Mouse (Mus musculus): ENCODE measurements at regions not wholly inside any gene's neighbourhood (a gene's known extent, or its start where the extent isn't known, plus 50 kb on each side); places are given as distances from the start of the nearest gene placed in this dataset.

- no peaks in the 10 kb centered on the region for H3K27me3 ChIP-seq
Measured at GRCm38 (mm10) chr11:114360321-114360720, 293.5 kb upstream of the Sdk2 start.

GRCm38 (mm10) chr11:114352146-114352795 lies 285.4 kb upstream of the Sdk2 start:
- H3K4me3 ChIP-seq: no peak overlapping the region
- no peak overlapping the region for H3K27ac ChIP-seq
- WGBS: 63% methylated on average over 4 of the region's 4 CpGs
- no peaks in the 10 kb centered on the region for H3K4me1 ChIP-seq
- H3K9ac ChIP-seq: no peak overlapping the region
- no peak for ATAC-seq (ENCODE audit: insufficient number of reproducible peaks, low FRiP score, low TSS enrichment, low read depth)
- H3K27me3 ChIP-seq: no peaks in the 10 kb centered on the region
- no peaks in the 10 kb centered on the region for H3K9me3 ChIP-seq
- H3K4me2 ChIP-seq: no peak overlapping the region
- no peaks in the 10 kb centered on the region for H3K36me3 ChIP-seq

More at GRCm38 (mm10) chr11:114360321-114360720, 293.5 kb upstream of the Sdk2 start:
- H3K9me3 ChIP-seq: no peaks in the 10 kb centered on the region
- no peak overlapping the region for H3K4me3 ChIP-seq
- H3K4me2 ChIP-seq: no peak overlapping the region
- no peak overlapping the region for H3K27ac ChIP-seq
- no peak for ATAC-seq (ENCODE audit: insufficient number of reproducible peaks, low FRiP score, low TSS enrichment, low read depth)
- no peaks in the 10 kb centered on the region for H3K36me3 ChIP-seq
- no peaks in the 10 kb centered on the region for H3K4me1 ChIP-seq
- WGBS: 85% methylated on average over 10 of the region's 10 CpGs
- H3K9ac ChIP-seq: no peak overlapping the region

- Histone ChIP-seq H3K9me3 (no peaks in the 10 kb centered on the region), H3K27me3 (no peaks in the 10 kb centered on the region), H3K4me2 (no peak overlapping the region), H3K27ac (peak overlapping the region; percentile 54), H3K4me3 (no peak overlapping the region), H3K9ac (no peak overlapping the region), H3K4me1 (peaks cover 18% of the 10 kb centered on the region), H3K36me3 (no peaks in the 10 kb centered on the region)
- WGBS: 51% methylated on average over 12 of the region's 12 CpGs
- ATAC-seq (ENCODE audit: insufficient number of reproducible peaks, low FRiP score, low TSS enrichment, low read depth): no peak
Measured at GRCm38 (mm10) chr11:114336839-114337484, 270.1 kb upstream of the Sdk2 start.

- no peaks in the 10 kb centered on the region for H3K9me3 ChIP-seq
- no peaks in the 10 kb centered on the region for H3K36me3 ChIP-seq
- no peak overlapping the region for H3K9ac ChIP-seq
- 51% methylated on average over 10 of the region's 10 CpGs for WGBS
- H3K4me3 ChIP-seq: no peak overlapping the region
- no peak overlapping the region for H3K27ac ChIP-seq
- peaks cover 18% of the 10 kb centered on the region for H3K4me1 ChIP-seq
- no peaks in the 10 kb centered on the region for H3K27me3 ChIP-seq
- no peak for ATAC-seq (ENCODE audit: insufficient number of reproducible peaks, low FRiP score, low TSS enrichment, low read depth)
- H3K4me2 ChIP-seq: no peak overlapping the region
Measured at GRCm38 (mm10) chr11:114335950-114336838, 269.3 kb upstream of the Sdk2 start.

GRCm38 (mm10) chr11:114331579-114332150 lies 264.8 kb upstream of the Sdk2 start:
- Histone ChIP-seq H3K27ac (no peak overlapping the region), H3K9ac (no peak overlapping the region), H3K9me3 (no peaks in the 10 kb centered on the region), H3K4me1 (peaks cover 9% of the 10 kb centered on the region), H3K36me3 (no peaks in the 10 kb centered on the region), H3K4me3 (no peak overlapping the region), H3K4me2 (no peak overlapping the region), H3K27me3 (no peaks in the 10 kb centered on the region)
- WGBS: 60% methylated on average over 5 of the region's 5 CpGs
- no peak for ATAC-seq (ENCODE audit: insufficient number of reproducible peaks, low FRiP score, low TSS enrichment, low read depth)

- H3K36me3 ChIP-seq: no peaks in the 10 kb centered on the region
- no peak overlapping the region for H3K4me2 ChIP-seq
- no peaks in the 10 kb centered on the region for H3K4me1 ChIP-seq
- H3K9me3 ChIP-seq: no peaks in the 10 kb centered on the region
- no peak overlapping the region for H3K27ac ChIP-seq
- ATAC-seq (ENCODE audit: insufficient number of reproducible peaks, low FRiP score, low TSS enrichment, low read depth): no peak
- WGBS: 82% methylated on average over 5 of the region's 5 CpGs
- no peaks in the 10 kb centered on the region for H3K27me3 ChIP-seq
- no peak overlapping the region for H3K9ac ChIP-seq
- H3K4me3 ChIP-seq: no peak overlapping the region
Measured at GRCm38 (mm10) chr11:114330316-114330715, 263.5 kb upstream of the Sdk2 start.

GRCm38 (mm10) chr11:114322627-114323026 lies 255.8 kb upstream of the Sdk2 start:
- Histone ChIP-seq H3K27me3 (no peaks in the 10 kb centered on the region), H3K9me3 (no peaks in the 10 kb centered on the region), H3K4me3 (no peak overlapping the region), H3K36me3 (no peaks in the 10 kb centered on the region), H3K9ac (no peak overlapping the region), H3K4me2 (no peak overlapping the region), H3K4me1 (no peaks in the 10 kb centered on the region; the same call in 1 of the 2 replicates), H3K27ac (no peak overlapping the region)
- no peak for ATAC-seq (ENCODE audit: insufficient number of reproducible peaks, low FRiP score, low TSS enrichment, low read depth)
- WGBS: 74% methylated on average over 4 of the region's 4 CpGs

- WGBS: 67% methylated on average over 12 of the region's 12 CpGs
- no peak overlapping the region for H3K9ac ChIP-seq
- H3K4me3 ChIP-seq: no peak overlapping the region
- no peaks in the 10 kb centered on the region for H3K27me3 ChIP-seq
- no peak overlapping the region for H3K27ac ChIP-seq
- no peaks in the 10 kb centered on the region; the same call in 1 of the 2 replicates for H3K4me1 ChIP-seq
- H3K36me3 ChIP-seq: no peaks in the 10 kb centered on the region
- H3K9me3 ChIP-seq: no peaks in the 10 kb centered on the region
- no peak overlapping the region for H3K4me2 ChIP-seq
- no peak for ATAC-seq (ENCODE audit: insufficient number of reproducible peaks, low FRiP score, low TSS enrichment, low read depth)
Measured at GRCm38 (mm10) chr11:114321974-114322373, 255.1 kb upstream of the Sdk2 start.

- Histone ChIP-seq H3K9me3 (no peaks in the 10 kb centered on the region), H3K9ac (no peak overlapping the region), H3K27me3 (no peaks in the 10 kb centered on the region), H3K4me3 (no peak overlapping the region), H3K4me2 (no peak overlapping the region), H3K4me1 (no peaks in the 10 kb centered on the region; the same call in 1 of the 2 replicates), H3K27ac (no peak overlapping the region), H3K36me3 (no peaks in the 10 kb centered on the region)
- WGBS: 81% methylated on average over 8 of the region's 8 CpGs
- ATAC-seq (ENCODE audit: insufficient number of reproducible peaks, low FRiP score, low TSS enrichment, low read depth): no peak
Measured at GRCm38 (mm10) chr11:114321527-114321926, 254.7 kb upstream of the Sdk2 start.

GRCm38 (mm10) chr11:114315274-114315673 lies 248.4 kb upstream of the Sdk2 start:
- Histone ChIP-seq H3K4me1 (peaks cover 6% of the 10 kb centered on the region; the same call in 1 of the 2 replicates), H3K9me3 (no peaks in the 10 kb centered on the region), H3K9ac (no peak overlapping the region), H3K27ac (no peak overlapping the region), H3K4me3 (no peak overlapping the region), H3K36me3 (no peaks in the 10 kb centered on the region), H3K4me2 (no peak overlapping the region), H3K27me3 (no peaks in the 10 kb centered on the region; the same call in 1 of the 2 replicates)
- 67% methylated on average over 8 of the region's 8 CpGs for WGBS
- no peak for ATAC-seq (ENCODE audit: insufficient number of reproducible peaks, low FRiP score, low TSS enrichment, low read depth)

- no peak overlapping the region for H3K4me3 ChIP-seq
- H3K27ac ChIP-seq: no peak overlapping the region
- ATAC-seq (ENCODE audit: insufficient number of reproducible peaks, low FRiP score, low TSS enrichment, low read depth): no peak
- H3K27me3 ChIP-seq: no peaks in the 10 kb centered on the region; the same call in 1 of the 2 replicates
- H3K36me3 ChIP-seq: no peaks in the 10 kb centered on the region
- no peak overlapping the region for H3K4me2 ChIP-seq
- H3K9me3 ChIP-seq: no peaks in the 10 kb centered on the region
- peaks cover 6% of the 10 kb centered on the region; the same call in 1 of the 2 replicates for H3K4me1 ChIP-seq
- no peak overlapping the region for H3K9ac ChIP-seq
- 19% methylated on average over 6 of the region's 6 CpGs for WGBS
Measured at GRCm38 (mm10) chr11:114313652-114314051, 246.8 kb upstream of the Sdk2 start.
